13 mouse cellular contexts compared by ENCODE assay signal in genomic region chr5:57781950-57782349, GRCm38 (mm10).
DNase-seq lines count a peak whose midpoint lies in the region; ATAC-seq lines count a peak whose summit lies in the region.
"Had no signal": no experiment of that assay in that cellular context is flagged by ENCODE, and none has a peak within 500 bp of the region (broad histone marks: within the 10 kb centered on the region; RNA-seq: fewer than 3 reads in every experiment).

No protein-coding gene starts in this region.

- no peak overlapping the region for H3K4me2 ChIP-seq in lung, embryonic 16.5 days (ENCODE audit: low read depth, low read length)
- H3K4me2 ChIP-seq in intestine, embryonic 16.5 days (ENCODE audit: low read depth, low read length): no peak overlapping the region
- H3K4me2 ChIP-seq in stomach, embryonic 15.5 days: no peak overlapping the region
- H3K4me2 ChIP-seq: midbrain, embryonic 13.5 days; neural tube, embryonic 13.5 days had no signal

- no peak overlapping the region for H3K27ac ChIP-seq in heart, embryonic 10.5 days
- no peak overlapping the region for H3K27ac ChIP-seq in lung, embryonic 16.5 days (ENCODE audit: low read length)
- H3K27ac ChIP-seq in intestine, embryonic 16.5 days (ENCODE audit: low read length): no peak overlapping the region
- H3K27ac ChIP-seq in stomach, embryonic 15.5 days: no peak overlapping the region
- H3K27ac ChIP-seq: limb, embryonic 10.5 days; midbrain, embryonic 13.5 days; neural tube, embryonic 13.5 days had no signal

- intact Hi-C loops in heart, postnatal 36 days (cut with DNase I): no loop called here

- peak; percentile 86 for DNase-seq in heart, embryonic 10.5 days (ENCODE audit: low spot score)
- DNase-seq in heart, postnatal 36 days: no peak
- DNase-seq in lung, postnatal 36 days: no peak
- no peak for DNase-seq in thymus, postnatal 10 days (ENCODE audit: low spot score in 2 of 2)
- no peak for DNase-seq in layer of hippocampus, postnatal 25 days (ENCODE audit: extremely low spot score in 1 of 2, low spot score in 1 of 2)
- DNase-seq: kidney, postnatal 36 days had no signal

- no peak overlapping the region for H3K4me3 ChIP-seq in heart, embryonic 10.5 days
- H3K4me3 ChIP-seq in lung, embryonic 16.5 days (ENCODE audit: low read length): no peak overlapping the region
- H3K4me3 ChIP-seq in intestine, embryonic 16.5 days (ENCODE audit: low read length): no peak overlapping the region
- H3K4me3 ChIP-seq in stomach, embryonic 15.5 days (replicated peaks): no peak overlapping the region
- H3K4me3 ChIP-seq: limb, embryonic 10.5 days; midbrain, embryonic 13.5 days; neural tube, embryonic 13.5 days had no signal

- H3K9me3 ChIP-seq in heart, embryonic 10.5 days: no peaks in the 10 kb centered on the region
- H3K9me3 ChIP-seq in lung, embryonic 16.5 days (ENCODE audit: control insufficient read depth, low read length): no peaks in the 10 kb centered on the region
- no peaks in the 10 kb centered on the region for H3K9me3 ChIP-seq in intestine, embryonic 16.5 days (ENCODE audit: control insufficient read depth, low read length)
- no peaks in the 10 kb centered on the region for H3K9me3 ChIP-seq in stomach, embryonic 15.5 days
- H3K9me3 ChIP-seq: limb, embryonic 10.5 days; midbrain, embryonic 13.5 days; neural tube, embryonic 13.5 days had no signal

- H3K4me1 ChIP-seq in heart, embryonic 10.5 days: no peaks in the 10 kb centered on the region; the same call in 1 of the 2 replicates
- no peaks in the 10 kb centered on the region for H3K4me1 ChIP-seq in lung, embryonic 16.5 days (replicated peaks; ENCODE audit: control insufficient read depth, insufficient read depth, low read length)
- no peaks in the 10 kb centered on the region for H3K4me1 ChIP-seq in intestine, embryonic 16.5 days (ENCODE audit: control insufficient read depth, insufficient read depth, low read length)
- H3K4me1 ChIP-seq in stomach, embryonic 15.5 days: no peaks in the 10 kb centered on the region
- H3K4me1 ChIP-seq: limb, embryonic 10.5 days; midbrain, embryonic 13.5 days had no signal

- WGBS in heart, embryonic 10.5 days: 39% methylated on average over 5 of the region's 5 CpGs
- WGBS in lung, embryonic 16.5 days: 35% methylated on average over 5 of the region's 5 CpGs
- 64% methylated on average over 5 of the region's 5 CpGs for WGBS in intestine, embryonic 16.5 days
- WGBS in stomach, embryonic 15.5 days: 46% methylated on average over 5 of the region's 5 CpGs

- no peaks in the 10 kb centered on the region for H3K36me3 ChIP-seq in heart, embryonic 10.5 days
- no peaks in the 10 kb centered on the region for H3K36me3 ChIP-seq in lung, embryonic 16.5 days (ENCODE audit: control insufficient read depth, insufficient read depth, low read length)
- no peaks in the 10 kb centered on the region for H3K36me3 ChIP-seq in intestine, embryonic 16.5 days (ENCODE audit: control insufficient read depth, insufficient read depth, low read length)
- H3K36me3 ChIP-seq in stomach, embryonic 15.5 days: no peaks in the 10 kb centered on the region
- H3K36me3 ChIP-seq: limb, embryonic 10.5 days; midbrain, embryonic 13.5 days; neural tube, embryonic 13.5 days had no signal

- H3K9ac ChIP-seq in lung, embryonic 16.5 days (ENCODE audit: low read length): no peak overlapping the region
- H3K9ac ChIP-seq in intestine, embryonic 16.5 days (ENCODE audit: low read depth, low read length): no peak overlapping the region
- no peak overlapping the region for H3K9ac ChIP-seq in stomach, embryonic 15.5 days
- H3K9ac ChIP-seq: midbrain, embryonic 13.5 days; neural tube, embryonic 13.5 days had no signal

- peak; percentile 80 for ATAC-seq in lung, embryonic 16.5 days (ENCODE audit: low read depth)
- peak; percentile 79 for ATAC-seq in intestine, embryonic 16.5 days
- ATAC-seq in stomach, embryonic 15.5 days (ENCODE audit: insufficient read depth, low FRiP score, low read depth): peak; percentile 94
- ATAC-seq: hindbrain, embryonic 16.5 days; midbrain, embryonic 13.5 days had no signal

- H3K27me3 ChIP-seq in heart, embryonic 10.5 days (ENCODE audit: insufficient read depth, poor library complexity, severe bottlenecking): no peaks in the 10 kb centered on the region
- H3K27me3 ChIP-seq in lung, embryonic 16.5 days (ENCODE audit: control insufficient read depth, insufficient read depth, low read depth, low read length): no peaks in the 10 kb centered on the region
- H3K27me3 ChIP-seq in intestine, embryonic 16.5 days (replicated peaks; ENCODE audit: control insufficient read depth, insufficient read depth, low read length): no peaks in the 10 kb centered on the region
- no peaks in the 10 kb centered on the region for H3K27me3 ChIP-seq in stomach, embryonic 15.5 days (replicated peaks)
- H3K27me3 ChIP-seq: midbrain, embryonic 13.5 days; neural tube, embryonic 13.5 days had no signal
